8 mouse cellular contexts compared by ENCODE assay signal in genomic region chr1:62794223-62794895, GRCm38 (mm10).
DNase-seq lines count a peak whose midpoint lies in the region; ATAC-seq lines count a peak whose summit lies in the region.

No protein-coding gene starts in this region.

- peak overlapping the region; percentile 41 for H3K4me2 ChIP-seq in forebrain, embryonic 14.5 days (ENCODE audit: low read length)

- ATAC-seq in forebrain, embryonic 14.5 days: peak; percentile 76

- H3K4me3 ChIP-seq in forebrain, embryonic 14.5 days (ENCODE audit: low read depth, low read length): no peak overlapping the region

- H3K9ac ChIP-seq in forebrain, embryonic 14.5 days (ENCODE audit: low read length): peak overlapping the region; percentile 14; the same call in 1 of the 2 replicates

- H3K9me3 ChIP-seq in forebrain, embryonic 14.5 days (replicated peaks; ENCODE audit: control insufficient read depth, low read length): no peaks in the 10 kb centered on the region

- peaks cover 18% of the 10 kb centered on the region for H3K4me1 ChIP-seq in forebrain, embryonic 14.5 days (ENCODE audit: control insufficient read depth, insufficient read depth, low read length)

- WGBS in forebrain, embryonic 14.5 days: 21% methylated on average over 19 of the region's 19 CpGs

- no peaks in the 10 kb centered on the region for H3K36me3 ChIP-seq in forebrain, embryonic 14.5 days (ENCODE audit: control insufficient read depth, insufficient read depth, low read length)

- peak; percentile 61 to 74 for DNase-seq in cerebellum, postnatal 10 days
- DNase-seq in cerebellum, adult 9-10 months: no peak
- peak; percentile 89 for DNase-seq in ES-CJ7 (ENCODE audit: low read depth, low spot score)
- DNase-seq in forebrain, embryonic 14.5 days (ENCODE audit: low spot score): peak; percentile 88
- peak; percentile 47 to 73 for DNase-seq in layer of hippocampus, postnatal 14 days (ENCODE audit: low spot score in 2 of 2)
- DNase-seq in neural tube, embryonic 10.5 days (ENCODE audit: extremely low spot score, low spot score): peak; percentile 59
- no peak for DNase-seq in thymus, postnatal 10 days (ENCODE audit: low spot score in 2 of 2)
- no peak for DNase-seq in urinary bladder, postnatal 36 days (ENCODE audit: low spot score in 2 of 2)

- no peaks in the 10 kb centered on the region for H3K27me3 ChIP-seq in forebrain, embryonic 14.5 days (replicated peaks; ENCODE audit: control insufficient read depth, insufficient read depth, low read length)

- peak overlapping the region; percentile 5; the same call in 1 of the 2 replicates for H3K27ac ChIP-seq in forebrain, embryonic 14.5 days (ENCODE audit: low read depth, low read length)

Comparison
In these comparisons a context has a peak if more than half of its experiments do, and no peak if none do; other contexts are left out.
1. DNase-seq: peak in cerebellum, postnatal 10 days (2 of 2), ES-CJ7 (single experiment), forebrain, embryonic 14.5 days (single experiment), layer of hippocampus, postnatal 14 days (2 of 2) and neural tube, embryonic 10.5 days (single experiment); none in cerebellum, adult 9-10 months (single experiment), thymus, postnatal 10 days (0 of 2) and urinary bladder, postnatal 36 days (0 of 2).